Mouse (Mus musculus) midbrain, embryonic 14.5 days (tissue): Measurements from ENCODE around the gene Zcchc8. TPM values are rescaled to one million over a fixed set of nuclear protein-coding genes. Genes with fewer than 3 reads are reported as not detected.

Experiments used
- ATAC-seq: fragments of 200-750 bp; cut with Nextera tagmentation; 2 replicates; pipeline ENCODE4 v1.8.0; 2017; ENCODE audit warnings: moderate number of reproducible peaks, moderate library complexity; ENCODE audit not compliant: low FRiP score, low TSS enrichment
- DNase-seq: peaks from one replicate; pipeline ENCODE4 v3.0.0-alpha.2; 2015
- H3K27ac ChIP-seq: fragments of 300-500 bp; sonication (generic); replicated peaks from 2 replicates; pipeline ENCODE4 v1.5.1; 2014; ENCODE audit warnings: mild to moderate bottlenecking, low read depth, low read length, moderate library complexity
- H3K27me3 ChIP-seq: fragments of 300-500 bp; sonication (generic); 2 replicates; pipeline ENCODE4 v1.6.1; 2014; ENCODE audit warnings: low read length, control low read depth, mixed read lengths; ENCODE audit not compliant: control insufficient read depth, insufficient read depth
- H3K36me3 ChIP-seq: fragments of 300-500 bp; sonication (generic); 2 replicates; pipeline ENCODE4 v1.6.1; 2014; ENCODE audit warnings: low read length, control low read depth; ENCODE audit not compliant: control insufficient read depth, insufficient read depth
- H3K4me1 ChIP-seq: fragments of 300-500 bp; sonication (generic); 2 replicates; pipeline ENCODE4 v1.6.1; 2014; ENCODE audit warnings: mild to moderate bottlenecking, antibody characterized with exemption, low read length, control low read depth; ENCODE audit not compliant: control insufficient read depth, insufficient read depth
- H3K4me2 ChIP-seq: fragments of 300-500 bp; sonication (generic); 2 replicates; pipeline ENCODE4 v1.6.1; 2014; ENCODE audit warnings: mild to moderate bottlenecking, low read length, moderate library complexity
- H3K4me3 ChIP-seq: fragments of 300-500 bp; sonication (generic); replicated peaks from 2 replicates; pipeline ENCODE4 v1.5.1; 2014; ENCODE audit warnings: low read depth, low read length
- H3K9ac ChIP-seq: fragments of 300-500 bp; sonication (generic); replicated peaks from 2 replicates; pipeline ENCODE4 v1.6.1; 2014; ENCODE audit warnings: mild to moderate bottlenecking, low read length, moderate library complexity
- H3K9me3 ChIP-seq: fragments of 300-500 bp; sonication (generic); 2 replicates; pipeline ENCODE4 v1.6.1; 2016; ENCODE audit warnings: low read length, control low read depth, mixed read lengths; ENCODE audit not compliant: control insufficient read depth
- WGBS: fragments of 180-500 bp; shearing (Covaris S2); extraction: QIAGEN DNeasy Blood & Tissue Kit; methylation state at CpG from one replicate; pipeline ENCODE4 v1.1.7; 2014; 5-methylcytosine and 5-hydroxymethylcytosine counted together
- polyA plus RNA-seq: library from polyadenylated mRNA; unstranded; fragments of >200 nt; fragmentation: Nextera tagmentation; extraction: Ambion mirVana; gene quantifications from 2 replicates; pipeline ENCODE4 v1.2.1, GENCODE M21; 2014

The Zcchc8 gene
- polyA plus RNA-seq, 1 experiment from 2014 or later: 80.0 TPM

DNA sequence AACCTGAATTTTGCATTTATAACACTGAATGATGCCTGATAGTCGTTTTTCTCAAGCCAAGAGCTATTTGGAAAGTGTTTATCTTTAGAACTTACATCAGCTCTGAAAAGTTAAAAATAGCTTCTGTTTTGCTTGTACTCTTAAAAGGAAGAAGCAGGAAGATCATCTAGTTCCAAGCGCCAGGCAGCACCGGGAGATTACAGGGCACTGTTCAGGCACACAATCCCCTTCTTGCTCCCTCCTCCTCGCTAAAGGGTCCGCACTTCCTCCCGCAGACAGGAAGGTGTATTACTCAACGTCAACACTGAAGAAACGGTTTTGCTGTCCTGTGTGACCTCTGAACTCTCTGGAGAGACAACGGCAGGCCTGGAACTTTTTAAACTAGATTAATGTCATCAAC, 58.8 kb downstream of the Zcchc8 start:
- whole genome bisulfite sequencing: 82% methylated on average over 9 of the region's 9 CpGs
- ATAC-seq: no peak
- Histone ChIP-seq H3K36me3 (no peaks in the 10 kb centered on the region), H3K27me3 (no peaks in the 10 kb centered on the region), H3K4me1 (no peaks in the 10 kb centered on the region), H3K4me2 (no peak overlapping the region), H3K9me3 (no peaks in the 10 kb centered on the region), H3K27ac (no peak overlapping the region), H3K4me3 (no peak overlapping the region), H3K9ac (no peak overlapping the region)
- no peak for DNase-seq

DNA sequence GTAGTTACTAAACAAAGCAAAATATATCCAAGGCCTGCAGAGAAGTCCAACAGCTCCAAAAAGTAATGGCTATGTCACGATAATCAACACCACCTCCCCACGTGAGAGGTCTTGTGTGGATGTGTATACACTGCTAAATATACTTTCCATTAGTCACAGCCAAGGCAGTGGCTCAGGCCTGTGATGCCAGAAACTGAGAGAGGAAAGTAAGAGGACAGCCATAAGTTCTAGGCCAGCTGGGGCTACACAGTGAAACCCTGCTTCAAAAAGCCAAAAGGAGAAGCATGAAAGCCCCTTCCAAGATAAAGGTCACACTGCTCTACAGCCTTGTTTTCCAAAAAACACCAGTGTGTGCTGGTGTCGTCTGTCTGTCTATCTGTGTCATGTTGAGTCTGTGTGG, 59.3 kb downstream of the Zcchc8 start:
- no peaks in the 10 kb centered on the region for H3K27me3 ChIP-seq
- 82% methylated on average over 3 of the region's 3 CpGs for whole genome bisulfite sequencing

DNA sequence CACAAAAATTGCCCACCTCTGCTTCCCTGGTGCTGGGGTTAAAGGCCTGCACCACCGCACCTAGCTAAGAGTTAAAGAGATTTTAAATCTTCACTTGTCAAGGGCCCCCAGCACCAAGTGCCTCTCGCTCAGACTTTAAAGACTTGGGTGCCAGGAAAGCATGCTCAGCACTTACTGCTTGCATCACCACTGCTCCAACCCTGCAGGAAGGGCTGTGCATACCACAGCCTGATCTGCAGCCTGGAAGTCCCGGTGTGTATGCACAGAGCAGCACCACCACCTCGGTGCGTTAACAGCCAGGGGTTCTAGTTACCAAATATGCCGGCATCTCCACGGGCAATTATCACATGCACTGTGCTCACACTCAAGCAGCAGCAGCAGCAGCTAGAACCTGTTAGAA, 63.2 kb downstream of the Zcchc8 start:
- Histone ChIP-seq H3K27ac (no peak overlapping the region), H3K9me3 (no peaks in the 10 kb centered on the region), H3K4me1 (no peaks in the 10 kb centered on the region), H3K4me2 (no peak overlapping the region), H3K4me3 (no peak overlapping the region), H3K36me3 (peaks cover 27% of the 10 kb centered on the region), H3K9ac (no peak overlapping the region), H3K27me3 (no peaks in the 10 kb centered on the region)
- no peak for DNase-seq
- 85% methylated on average over 7 of the region's 7 CpGs for WGBS
- ATAC-seq: no peak

More for the DNA sequence above, 59.3 kb downstream of the Zcchc8 start:
- H3K9ac ChIP-seq: no peak overlapping the region
- no peaks in the 10 kb centered on the region for H3K9me3 ChIP-seq
- H3K4me3 ChIP-seq: no peak overlapping the region
- DNase-seq (no peak), ATAC-seq (no peak)
- no peaks in the 10 kb centered on the region for H3K36me3 ChIP-seq
- H3K27ac ChIP-seq: no peak overlapping the region
- no peaks in the 10 kb centered on the region for H3K4me1 ChIP-seq
- no peak overlapping the region for H3K4me2 ChIP-seq

DNA sequence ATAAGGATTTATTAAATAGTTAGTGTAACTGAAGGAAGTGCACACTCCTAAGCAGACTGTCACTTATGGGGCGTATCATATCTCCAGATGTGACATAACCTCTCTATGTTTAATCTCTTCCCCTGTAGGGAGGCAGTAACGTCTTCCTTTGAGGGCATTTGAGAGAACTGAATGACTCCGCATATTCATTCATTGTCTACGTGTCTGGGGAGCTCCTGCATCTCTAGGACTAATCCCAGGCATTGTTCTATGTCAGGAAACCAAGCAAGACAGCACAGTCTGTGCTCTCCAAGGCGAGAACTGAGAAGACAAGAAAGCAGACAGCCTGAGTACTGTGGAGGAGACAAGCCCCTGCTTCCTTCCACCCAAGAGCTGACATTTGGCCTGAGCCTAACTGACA, 66.0 kb downstream of the Zcchc8 start:
- Histone ChIP-seq H3K27me3 (no peaks in the 10 kb centered on the region), H3K4me2 (no peak overlapping the region), H3K4me3 (no peak overlapping the region), H3K9me3 (no peaks in the 10 kb centered on the region), H3K4me1 (no peaks in the 10 kb centered on the region), H3K36me3 (peaks cover 46% of the 10 kb centered on the region), H3K9ac (no peak overlapping the region), H3K27ac (no peak overlapping the region)
- ATAC-seq (no peak), DNase-seq (no peak)
- 14% methylated on average over 5 of the region's 5 CpGs for WGBS

DNA sequence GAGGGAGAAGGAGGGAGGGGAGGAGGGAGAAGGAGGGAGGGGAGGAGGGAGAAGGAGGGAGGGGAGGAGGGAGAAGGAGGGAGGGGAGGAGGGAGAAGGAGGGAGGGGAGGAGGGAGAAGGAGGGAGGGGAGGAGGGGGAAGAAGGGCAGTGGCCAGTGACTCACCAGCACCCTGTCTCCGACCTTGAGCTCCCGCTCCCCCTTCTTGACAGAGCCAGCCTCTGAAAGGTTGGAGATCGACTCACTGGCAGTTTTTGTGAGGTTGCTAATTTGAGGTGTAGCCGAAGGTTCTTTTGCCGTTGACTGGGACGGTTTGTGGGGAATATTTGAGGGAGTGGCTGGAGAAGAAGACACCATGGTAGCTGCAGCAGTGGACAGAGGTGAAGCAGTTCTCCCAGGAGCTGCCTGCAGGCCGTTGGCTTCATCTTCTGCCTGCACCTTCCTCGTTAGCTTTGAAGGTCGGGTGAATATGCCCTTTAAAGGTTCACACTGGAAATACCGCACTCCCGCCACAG, 67.6 kb downstream of the Zcchc8 start:
- Histone ChIP-seq H3K4me2 (no peak overlapping the region), H3K36me3 (peaks cover 51% of the 10 kb centered on the region), H3K27me3 (no peaks in the 10 kb centered on the region), H3K9ac (no peak overlapping the region), H3K4me1 (no peaks in the 10 kb centered on the region), H3K9me3 (no peaks in the 10 kb centered on the region), H3K27ac (no peak overlapping the region), H3K4me3 (no peak overlapping the region)
- ATAC-seq (no peak), DNase-seq (no peak)
- WGBS: 91% methylated on average over 11 of the region's 11 CpGs

DNA sequence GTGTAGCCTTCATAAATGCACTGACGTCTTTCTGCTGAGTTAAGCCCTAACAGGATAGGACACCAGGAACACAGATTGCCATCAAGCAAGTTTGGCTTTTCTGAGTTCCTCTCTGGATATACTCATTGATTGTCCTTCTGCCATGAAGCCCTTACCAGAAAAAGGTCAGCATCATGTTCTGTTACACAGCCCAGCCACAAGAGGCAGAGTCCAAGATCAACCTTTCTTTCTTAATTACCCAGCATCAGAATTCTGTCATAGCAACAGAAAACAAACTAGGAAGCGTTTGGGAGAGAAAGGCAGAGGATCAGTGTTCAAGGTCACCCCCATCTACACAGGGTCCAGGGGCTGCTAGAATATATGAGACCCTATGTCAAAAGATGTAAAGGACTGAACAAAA, 70.1 kb downstream of the Zcchc8 start:
- no peaks in the 10 kb centered on the region for H3K9me3 ChIP-seq
- 80% methylated on average over 2 of the region's 2 CpGs for WGBS
- no peak overlapping the region for H3K4me3 ChIP-seq
- DNase-seq (no peak), ATAC-seq (no peak)
- H3K9ac ChIP-seq: no peak overlapping the region
- H3K27me3 ChIP-seq: no peaks in the 10 kb centered on the region
- peaks cover 75% of the 10 kb centered on the region for H3K36me3 ChIP-seq
- H3K4me2 ChIP-seq: no peak overlapping the region
- H3K27ac ChIP-seq: no peak overlapping the region
- no peaks in the 10 kb centered on the region for H3K4me1 ChIP-seq

Other genes with a start within 250 kb of the Zcchc8 start
- gene Lrrc43, start 231.8 kb downstream of the Zcchc8 start, polyA plus RNA-seq: 0.20 and 0.41 TPM in 2 replicates
- gene Il31, start 231.6 kb downstream of the Zcchc8 start, polyA plus RNA-seq: not detected in 2 replicates
- 1.2 and 1.4 TPM in 2 replicates for gene B3gnt4, start 210.6 kb downstream of the Zcchc8 start, polyA plus RNA-seq
- gene Diablo, start 196.9 kb downstream of the Zcchc8 start, polyA plus RNA-seq: 101 and 120 TPM in 2 replicates
- 1.1 and 1.3 TPM in 2 replicates for gene Gm49027, start 195.6 kb downstream of the Zcchc8 start, polyA plus RNA-seq
- gene Vps33a, start 148.1 kb downstream of the Zcchc8 start, polyA plus RNA-seq: 41.9 and 54.9 TPM in 2 replicates
- 73.0 and 75.1 TPM in 2 replicates for gene Clip1, start 36.5 kb downstream of the Zcchc8 start, polyA plus RNA-seq
- 137 and 138 TPM in 2 replicates for gene Rsrc2, start 28.3 kb upstream of the Zcchc8 start, polyA plus RNA-seq
- gene Kntc1, start 28.6 kb upstream of the Zcchc8 start, polyA plus RNA-seq: 4.0 and 5.6 TPM in 2 replicates
- gene Hcar2, start 144.4 kb upstream of the Zcchc8 start, polyA plus RNA-seq: 0.11 TPM in 1 of 2 replicates, not detected in the other
- 0.08 and 0.41 TPM in 2 replicates for gene Hcar1, start 158.9 kb upstream of the Zcchc8 start, polyA plus RNA-seq
- 118 and 132 TPM in 2 replicates for gene Denr, start 186.1 kb upstream of the Zcchc8 start, polyA plus RNA-seq
- 2.0 and 2.3 TPM in 2 replicates for gene Gm43518, start 206.3 kb upstream of the Zcchc8 start, polyA plus RNA-seq
- 4.3 and 4.6 TPM in 2 replicates for gene Ccdc62, start 209.6 kb upstream of the Zcchc8 start, polyA plus RNA-seq